Mouse (Mus musculus): ENCODE data around the gene Uchl5. TPM values are rescaled to one million over a fixed set of nuclear protein-coding genes. Genes with fewer than 3 reads are reported as not detected.

Gene Uchl5
- polyA plus RNA-seq, 1 experiment from 2014 or later: 102 TPM

DNA sequence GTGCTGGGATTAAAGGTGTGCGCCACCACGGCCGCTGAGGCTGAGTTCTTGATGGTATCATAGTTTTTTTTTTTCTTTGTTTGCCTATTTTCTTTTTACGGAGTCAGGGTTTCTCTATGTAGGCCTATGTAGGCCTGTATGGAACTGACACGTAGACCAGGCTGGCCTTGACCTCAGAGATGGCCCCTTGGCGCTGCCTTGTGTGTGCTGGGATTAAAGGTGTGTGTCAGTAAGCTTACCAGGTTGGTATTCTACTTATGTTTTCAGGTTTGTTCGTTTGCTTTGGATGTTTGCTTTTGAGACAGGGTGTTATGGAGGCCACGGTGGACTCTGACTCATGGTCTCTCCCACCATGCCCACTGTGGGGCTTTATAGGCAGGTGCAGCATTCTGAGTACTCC, 14.9 kb upstream of the Uchl5 start:
- Histone ChIP-seq H3K4me2 (replicated peaks) (no peak overlapping the region), H3K9me3 (no peaks in the 10 kb centered on the region), H3K9ac (no peak overlapping the region), H3K4me3 (replicated peaks) (no peak overlapping the region), H3K4me1 (replicated peaks) (no peaks in the 10 kb centered on the region), H3K27ac (no peak overlapping the region), H3K36me3 (peaks cover 12% of the 10 kb centered on the region; the same call in 1 of the 2 replicates), H3K27me3 (replicated peaks) (no peaks in the 10 kb centered on the region)
- no peak for ATAC-seq
- WGBS: 82% methylated on average over 8 of the region's 8 CpGs

DNA sequence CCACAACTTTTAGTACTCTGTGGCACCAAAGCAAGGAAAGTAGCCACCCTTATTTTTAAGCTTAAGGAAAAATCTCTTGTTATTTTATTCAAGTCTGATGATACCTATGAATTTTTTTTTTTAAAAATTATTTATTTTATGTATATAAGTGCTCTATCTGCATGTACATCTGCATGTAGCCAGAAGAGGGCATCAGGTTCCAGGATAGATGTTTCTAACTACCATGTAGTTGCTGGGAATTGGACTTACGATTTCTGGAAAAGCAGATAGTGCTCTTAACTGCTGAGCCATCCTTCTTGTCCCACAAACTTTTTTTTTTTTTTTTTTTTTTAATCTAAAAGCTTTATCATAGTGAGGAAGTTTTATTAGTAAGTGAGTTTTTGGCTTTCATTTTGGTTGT, 12.6 kb upstream of the Uchl5 start:
- no peak overlapping the region for H3K9ac ChIP-seq
- H3K27ac ChIP-seq: no peak overlapping the region
- H3K9me3 ChIP-seq: no peaks in the 10 kb centered on the region
- WGBS: 74% methylated on average over 1 of the region's 1 CpGs
- peaks cover 12% of the 10 kb centered on the region; the same call in 1 of the 2 replicates for H3K36me3 ChIP-seq
- H3K4me2 ChIP-seq (replicated peaks): no peak overlapping the region
- ATAC-seq: no peak
- H3K4me1 ChIP-seq (replicated peaks): no peaks in the 10 kb centered on the region
- H3K27me3 ChIP-seq (replicated peaks): no peaks in the 10 kb centered on the region
- H3K4me3 ChIP-seq (replicated peaks): no peak overlapping the region

DNA sequence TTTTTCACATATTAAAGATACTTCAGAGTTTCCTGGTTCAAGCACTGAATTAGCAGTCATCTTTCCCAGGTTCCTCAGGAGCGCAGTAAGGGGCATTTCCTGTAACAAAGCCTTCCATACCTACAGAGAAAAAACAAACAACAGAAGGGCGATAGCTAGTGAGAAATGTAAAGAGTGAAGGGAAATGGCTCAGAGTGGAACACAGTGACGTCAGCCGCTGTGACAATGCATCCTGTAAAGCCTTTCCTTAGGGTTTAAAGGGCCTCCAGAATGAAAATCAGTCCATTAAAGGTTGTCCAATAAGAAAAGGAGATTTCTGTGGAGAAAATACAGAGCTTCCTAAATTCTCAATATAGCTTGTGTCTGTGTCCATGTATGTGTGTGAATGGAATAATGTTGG, 11.3 kb upstream of the Uchl5 start:
- Histone ChIP-seq H3K9me3 (no peaks in the 10 kb centered on the region), H3K4me3 (replicated peaks) (no peak overlapping the region), H3K36me3 (0 out of 2 replicates have a peak, but pooled peaks cover 8% of the 10 kb centered on the region), H3K27me3 (replicated peaks) (no peaks in the 10 kb centered on the region), H3K27ac (no peak overlapping the region), H3K9ac (no peak overlapping the region), H3K4me2 (replicated peaks) (no peak overlapping the region), H3K4me1 (replicated peaks) (no peaks in the 10 kb centered on the region)
- no peak for ATAC-seq
- WGBS: 87% methylated on average over 4 of the region's 4 CpGs

DNA sequence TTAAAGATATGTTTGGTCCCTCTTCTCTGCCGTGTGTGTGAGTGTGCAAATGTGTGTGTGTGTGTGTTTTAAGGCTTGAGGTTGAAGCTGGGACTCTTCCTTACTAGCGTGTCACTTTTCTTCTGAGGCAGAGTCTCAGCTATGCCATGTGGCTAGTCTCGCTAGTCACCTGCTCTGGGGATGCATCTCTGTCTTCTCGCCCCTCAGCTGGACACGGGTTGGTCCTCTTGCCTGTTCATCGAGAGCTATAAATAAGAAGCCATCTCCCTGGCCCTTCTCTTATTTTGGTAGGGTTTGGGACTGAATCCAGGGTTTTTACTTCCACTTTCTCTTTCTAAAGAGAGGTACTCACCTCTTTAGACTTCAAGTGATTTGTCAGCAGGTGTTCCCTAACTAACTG, 10.8 kb upstream of the Uchl5 start:
- WGBS: 86% methylated on average over 6 of the region's 6 CpGs
- H3K9ac ChIP-seq: no peak overlapping the region

DNA sequence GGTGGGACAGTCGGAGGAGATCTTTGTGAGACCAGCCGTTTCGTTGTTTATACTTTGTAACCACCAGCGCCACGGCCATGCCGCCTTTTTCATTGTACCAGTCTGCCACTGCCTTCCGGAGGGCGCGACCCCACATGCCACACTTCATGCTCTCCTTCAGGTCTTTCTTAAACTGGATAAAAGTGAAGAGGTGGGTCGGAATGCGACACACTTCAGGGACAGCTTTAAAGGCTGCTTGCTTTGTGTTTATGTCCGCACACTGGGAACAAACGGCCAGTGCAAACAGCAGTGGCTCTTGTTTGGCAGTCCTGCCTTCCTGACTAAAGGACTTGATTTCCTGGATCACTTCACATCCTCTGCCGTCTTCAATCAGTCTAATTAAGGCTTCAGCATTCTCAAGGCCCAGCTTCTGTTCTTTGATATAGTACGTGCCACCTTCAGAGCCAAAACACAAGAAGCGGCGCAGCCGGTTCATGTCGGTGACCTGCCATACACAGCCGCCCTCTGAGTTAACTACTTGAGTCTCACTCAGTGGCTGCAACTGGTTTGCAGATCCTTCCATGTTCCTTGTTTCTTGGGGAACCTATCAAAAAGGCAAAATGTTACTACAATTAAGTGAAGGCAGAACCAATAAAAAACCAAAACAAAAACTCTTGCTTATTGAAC, 6.5 kb upstream of the Uchl5 start:
- Histone ChIP-seq H3K4me2 (replicated peaks) (no peak overlapping the region), H3K27me3 (replicated peaks) (no peaks in the 10 kb centered on the region), H3K9ac (no peak overlapping the region), H3K9me3 (no peaks in the 10 kb centered on the region), H3K27ac (no peak overlapping the region), H3K36me3 (0 out of 2 replicates have a peak, but pooled peaks cover 6% of the 10 kb centered on the region), H3K4me3 (replicated peaks) (no peak overlapping the region), H3K4me1 (replicated peaks) (no peaks in the 10 kb centered on the region)
- 59% methylated on average over 20 of the region's 20 CpGs for WGBS
- no peak for ATAC-seq

More for the DNA sequence above, 10.8 kb upstream of the Uchl5 start:
- Histone ChIP-seq H3K27ac (no peak overlapping the region), H3K36me3 (0 out of 2 replicates have a peak, but pooled peaks cover 8% of the 10 kb centered on the region), H3K27me3 (replicated peaks) (no peaks in the 10 kb centered on the region), H3K4me1 (replicated peaks) (no peaks in the 10 kb centered on the region), H3K4me2 (replicated peaks) (no peak overlapping the region), H3K9me3 (no peaks in the 10 kb centered on the region), H3K4me3 (replicated peaks) (no peak overlapping the region)
- no peak for ATAC-seq

DNA sequence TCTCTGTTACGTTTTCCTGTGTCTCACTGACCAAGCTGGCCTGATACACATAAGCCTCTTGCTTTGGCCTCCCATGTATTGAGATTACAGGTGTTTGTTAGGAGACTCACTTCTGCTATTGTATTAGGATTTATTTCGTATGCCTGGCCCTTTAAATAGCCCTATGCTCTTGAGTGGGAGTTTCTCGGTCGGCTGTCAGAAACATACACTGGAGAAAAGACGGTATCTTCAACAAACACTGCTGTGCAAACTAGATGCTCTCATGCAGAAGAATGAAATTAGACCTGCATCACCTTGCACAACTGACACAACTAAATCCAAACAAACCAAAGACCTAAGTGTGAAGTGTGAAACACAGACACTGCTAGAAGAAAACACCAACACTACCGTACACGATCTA, 4.0 kb upstream of the Uchl5 start:
- no peak overlapping the region for H3K9ac ChIP-seq
- no peaks in the 10 kb centered on the region for H3K36me3 ChIP-seq
- no peak for ATAC-seq
- H3K27ac ChIP-seq: no peak overlapping the region
- 68% methylated on average over 7 of the region's 7 CpGs for WGBS
- no peaks in the 10 kb centered on the region for H3K4me1 ChIP-seq (replicated peaks)
- no peak overlapping the region for H3K4me2 ChIP-seq (replicated peaks)
- H3K27me3 ChIP-seq (replicated peaks): no peaks in the 10 kb centered on the region
- no peak overlapping the region for H3K4me3 ChIP-seq (replicated peaks)
- H3K9me3 ChIP-seq: no peaks in the 10 kb centered on the region

DNA sequence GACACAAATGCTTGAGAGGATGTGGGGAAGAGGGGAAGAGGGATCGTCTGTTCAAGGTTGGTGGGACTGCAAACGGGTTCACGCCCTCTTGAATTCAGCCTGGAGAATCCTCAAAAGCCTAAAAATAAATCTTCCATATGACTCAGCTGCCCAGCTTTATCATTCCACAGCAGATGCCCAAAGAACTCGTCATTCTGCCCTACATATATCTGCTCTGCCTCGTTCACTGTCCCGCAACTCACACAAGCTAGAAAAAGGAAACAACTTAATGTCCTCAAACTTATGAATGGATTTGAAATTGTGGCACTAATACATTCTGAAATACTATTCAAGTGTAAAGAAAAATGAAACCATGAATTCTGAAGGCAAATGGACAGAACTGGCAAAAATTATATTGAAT, 3.2 kb upstream of the Uchl5 start:
- Histone ChIP-seq H3K27me3 (replicated peaks) (no peaks in the 10 kb centered on the region), H3K9me3 (no peaks in the 10 kb centered on the region), H3K4me2 (replicated peaks) (no peak overlapping the region), H3K4me1 (replicated peaks) (no peaks in the 10 kb centered on the region), H3K9ac (no peak overlapping the region), H3K27ac (no peak overlapping the region), H3K4me3 (replicated peaks) (no peak overlapping the region), H3K36me3 (no peaks in the 10 kb centered on the region)
- WGBS: 55% methylated on average over 6 of the region's 6 CpGs
- ATAC-seq: no peak

DNA sequence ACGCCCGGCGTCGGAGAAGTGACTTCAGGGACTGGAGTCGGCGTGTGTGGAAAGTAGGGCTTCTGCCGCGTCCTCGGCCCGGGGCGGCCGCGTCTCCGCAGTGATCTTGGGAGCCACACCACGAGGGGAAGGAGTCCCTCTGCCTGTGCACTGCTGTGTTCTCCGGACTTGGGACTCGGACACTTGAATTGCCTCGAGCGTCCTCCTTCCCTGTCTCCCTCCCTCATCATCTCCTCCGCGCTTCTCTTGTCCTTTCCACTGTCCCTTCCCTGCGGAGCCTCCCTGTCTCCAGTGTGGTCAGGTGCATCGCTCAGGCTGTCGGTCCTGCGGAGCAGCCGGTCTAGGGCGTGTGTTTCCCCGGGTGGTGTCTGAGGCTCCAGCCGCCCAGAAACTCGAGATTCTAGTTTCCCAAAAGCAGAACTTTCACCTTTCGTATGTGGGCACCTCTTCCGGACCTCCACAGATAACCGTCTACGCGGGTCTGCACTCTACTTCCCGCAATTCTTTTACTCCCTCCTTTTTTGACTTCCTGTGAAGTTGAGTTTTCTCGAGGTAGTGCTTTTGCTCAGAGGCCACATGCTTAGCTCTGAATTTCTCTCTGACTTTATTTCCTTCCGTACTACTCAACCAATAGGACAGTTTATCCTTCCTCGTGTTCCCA, 616 bp downstream of the Uchl5 start:
- WGBS: under 1% methylated on average over 39 of the region's 39 CpGs
- Histone ChIP-seq H3K27me3 (replicated peaks) (no peaks in the 10 kb centered on the region), H3K9ac (peak overlapping the region; percentile 95), H3K4me3 (replicated peaks) (peak overlapping the region; percentile 84), H3K36me3 (no peaks in the 10 kb centered on the region), H3K27ac (peak overlapping the region; percentile 79), H3K4me2 (replicated peaks) (peak overlapping the region; percentile 86), H3K9me3 (no peaks in the 10 kb centered on the region), H3K4me1 (replicated peaks) (no peaks in the 10 kb centered on the region)
- ATAC-seq: peak; percentile 66

DNA sequence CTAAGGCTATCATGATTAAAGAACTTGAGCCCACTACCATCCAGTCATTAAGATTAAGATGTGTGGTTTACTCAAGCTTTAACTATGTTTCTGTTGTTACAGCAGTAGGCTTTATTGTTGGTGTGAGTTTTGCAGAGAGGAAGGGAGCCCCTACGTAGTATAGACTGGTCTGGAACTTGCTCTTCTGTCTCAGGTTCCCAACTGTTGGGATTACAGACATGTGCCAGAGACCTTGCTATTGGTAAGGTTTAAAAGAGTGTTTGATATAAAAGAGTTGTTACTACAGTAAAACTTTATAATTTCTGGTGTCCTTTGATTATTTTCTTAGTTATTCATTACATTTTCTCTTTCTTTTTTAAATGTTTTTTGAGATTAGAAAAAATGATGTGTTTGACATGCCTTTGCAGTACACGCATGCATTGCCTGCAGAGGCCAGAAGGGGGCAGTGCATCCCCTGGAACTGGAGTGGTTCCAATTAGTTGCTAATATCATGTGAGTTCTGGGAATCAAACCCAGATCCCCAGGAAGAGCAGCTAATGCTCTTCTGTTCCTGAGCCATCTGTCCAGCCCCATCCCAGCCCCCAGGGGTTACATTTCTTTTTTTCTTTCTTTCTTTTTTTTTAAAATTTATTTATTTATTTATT, 11.6 kb downstream of the Uchl5 start:
- Histone ChIP-seq H3K9ac (no peak overlapping the region), H3K4me2 (replicated peaks) (no peak overlapping the region), H3K4me3 (replicated peaks) (no peak overlapping the region), H3K27ac (no peak overlapping the region), H3K36me3 (no peaks in the 10 kb centered on the region), H3K4me1 (replicated peaks) (no peaks in the 10 kb centered on the region), H3K27me3 (replicated peaks) (no peaks in the 10 kb centered on the region), H3K9me3 (no peaks in the 10 kb centered on the region)
- 79% methylated on average over 2 of the region's 2 CpGs for WGBS
- ATAC-seq: no peak

DNA sequence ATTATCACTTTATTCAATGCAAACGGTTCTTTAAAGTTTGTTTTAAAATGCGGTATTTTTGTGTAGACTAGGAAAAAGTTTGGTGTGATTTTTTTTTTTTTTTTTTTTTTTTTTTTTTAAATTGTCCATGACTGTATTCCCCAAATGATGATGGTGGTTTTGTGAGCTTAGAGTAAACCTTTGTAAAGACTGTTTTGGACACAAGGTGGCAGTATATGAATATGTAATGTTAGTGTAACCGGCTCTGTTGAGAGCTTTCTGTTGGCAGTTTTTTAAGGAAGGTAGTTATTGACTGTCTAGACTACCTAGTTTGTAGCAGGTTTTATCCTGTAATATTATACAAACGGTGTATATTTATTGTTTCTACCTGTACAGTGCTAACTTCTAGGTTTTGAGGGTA, 26.5 kb downstream of the Uchl5 start:
- Histone ChIP-seq H3K4me2 (replicated peaks) (no peak overlapping the region), H3K27me3 (replicated peaks) (no peaks in the 10 kb centered on the region), H3K36me3 (no peaks in the 10 kb centered on the region), H3K9me3 (no peaks in the 10 kb centered on the region), H3K4me1 (replicated peaks) (no peaks in the 10 kb centered on the region), H3K4me3 (replicated peaks) (no peak overlapping the region), H3K9ac (no peak overlapping the region), H3K27ac (no peak overlapping the region)
- ATAC-seq: peak; percentile 86
- WGBS: 39% methylated on average over 4 of the region's 4 CpGs

DNA sequence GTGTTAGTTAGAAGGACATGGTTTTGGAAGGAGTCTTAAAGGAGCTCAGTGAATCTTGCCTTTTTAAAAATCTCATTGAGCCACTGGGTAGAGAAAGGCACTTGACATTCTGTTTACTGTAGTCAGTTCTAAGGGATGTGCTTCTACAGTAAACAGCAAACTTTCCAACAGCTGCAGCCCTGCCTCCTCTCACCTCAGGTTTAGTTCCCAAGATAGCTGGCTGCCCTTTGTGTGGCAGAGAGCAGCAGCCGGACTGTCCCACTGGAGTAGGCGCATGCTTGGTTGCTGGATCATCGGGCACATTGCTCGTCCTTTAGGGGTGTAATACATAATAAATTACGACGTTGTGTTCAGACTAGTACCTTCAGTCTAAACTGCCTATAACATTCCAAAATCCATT, 32.0 kb downstream of the Uchl5 start:
- no peaks in the 10 kb centered on the region for H3K4me1 ChIP-seq (replicated peaks)
- H3K36me3 ChIP-seq: no peaks in the 10 kb centered on the region
- H3K4me2 ChIP-seq (replicated peaks): no peak overlapping the region
- no peak overlapping the region for H3K27ac ChIP-seq
- WGBS: 77% methylated on average over 6 of the region's 6 CpGs
- no peak overlapping the region for H3K9ac ChIP-seq
- H3K27me3 ChIP-seq (replicated peaks): no peaks in the 10 kb centered on the region
- H3K4me3 ChIP-seq (replicated peaks): no peak overlapping the region
- ATAC-seq: no peak
- no peaks in the 10 kb centered on the region for H3K9me3 ChIP-seq

DNA sequence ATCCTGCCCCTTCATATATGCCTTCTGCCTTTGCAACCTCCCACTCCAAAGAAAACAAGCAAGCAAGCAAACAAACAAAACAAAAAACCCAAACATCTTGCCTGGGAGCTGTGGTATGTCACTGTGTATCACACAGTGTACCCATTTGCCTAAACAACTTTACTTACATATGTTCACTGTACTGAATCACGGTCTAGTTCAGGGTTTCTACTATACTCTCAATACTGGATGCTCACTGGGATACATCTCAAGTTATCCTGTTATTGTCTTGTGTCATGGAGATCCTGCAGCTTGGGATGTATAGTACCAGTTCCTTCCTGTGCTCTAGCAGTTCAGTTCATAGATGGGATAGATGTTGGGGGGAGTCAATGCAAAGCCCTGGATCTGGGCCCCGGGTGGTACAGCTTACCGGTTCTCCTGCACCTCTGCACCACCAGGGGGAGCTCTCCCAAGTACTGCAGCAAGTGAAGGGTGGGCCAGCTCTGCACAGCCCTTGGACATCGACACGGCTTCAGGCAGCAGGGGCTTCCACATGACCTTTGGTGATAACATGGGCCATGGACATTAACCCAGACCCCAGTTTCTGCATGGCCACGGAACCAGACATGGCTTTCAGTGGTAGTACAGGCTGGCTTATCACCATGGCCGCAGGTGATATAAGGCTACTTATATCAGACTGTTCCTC, 36.7 kb downstream of the Uchl5 start:
- no peak overlapping the region for H3K27ac ChIP-seq
- no peak overlapping the region for H3K4me3 ChIP-seq (replicated peaks)
- no peaks in the 10 kb centered on the region for H3K9me3 ChIP-seq
- no peaks in the 10 kb centered on the region for H3K4me1 ChIP-seq (replicated peaks)
- no peaks in the 10 kb centered on the region for H3K27me3 ChIP-seq (replicated peaks)
- H3K36me3 ChIP-seq: no peaks in the 10 kb centered on the region
- no peak overlapping the region for H3K9ac ChIP-seq
- no peak overlapping the region for H3K4me2 ChIP-seq (replicated peaks)
- WGBS: 41% methylated on average over 7 of the region's 7 CpGs
- peak; percentile 80 for ATAC-seq
